Mouse (Mus musculus) midbrain, embryonic 16.5 days (tissue): ENCODE measurements at regions not wholly inside any gene's neighbourhood (a gene's known extent, or its start where the extent isn't known, plus 50 kb on each side); places are given as distances from the start of the nearest gene placed in this dataset.

Experiments
- ATAC-seq: fragments of 200-750 bp; cut with Nextera tagmentation; 2 replicates; pipeline ENCODE4 v1.8.0; 2017; ENCODE audit warnings: moderate TSS enrichment
- H3K27ac ChIP-seq: fragments of 300-500 bp; sonication (generic); 2 replicates; pipeline ENCODE4 v1.5.1; 2014; ENCODE audit warnings: mild to moderate bottlenecking, low read length, mixed read lengths
- H3K27me3 ChIP-seq: fragments of 300-500 bp; sonication (generic); 2 replicates; pipeline ENCODE4 v1.6.1; 2014; ENCODE audit warnings: low read depth, low read length, mixed read lengths; ENCODE audit not compliant: control insufficient read depth, insufficient read depth
- H3K36me3 ChIP-seq: fragments of 300-500 bp; sonication (generic); 2 replicates; pipeline ENCODE4 v1.6.1; 2014; ENCODE audit warnings: mild to moderate bottlenecking, low read length, moderate library complexity, mixed read lengths; ENCODE audit not compliant: control insufficient read depth, insufficient read depth
- H3K4me1 ChIP-seq: fragments of 300-500 bp; sonication (generic); 2 replicates; pipeline ENCODE4 v1.6.1; 2014; ENCODE audit warnings: mild to moderate bottlenecking, low read length, mixed read lengths; ENCODE audit not compliant: control insufficient read depth, insufficient read depth
- H3K4me2 ChIP-seq: fragments of 300-500 bp; sonication (generic); 2 replicates; pipeline ENCODE4 v1.6.1; 2014; ENCODE audit warnings: mild to moderate bottlenecking, low read length, mixed read lengths
- H3K4me3 ChIP-seq: fragments of 300-500 bp; sonication (generic); 2 replicates; pipeline ENCODE4 v1.5.1; 2014; ENCODE audit warnings: low read depth, mild to moderate bottlenecking, low read length, moderate library complexity, mixed read lengths
- H3K9ac ChIP-seq: fragments of 300-500 bp; sonication (generic); 2 replicates; pipeline ENCODE4 v1.6.1; 2014; ENCODE audit warnings: low read depth, low read length, mixed read lengths
- H3K9me3 ChIP-seq: fragments of 300-500 bp; sonication (generic); replicated peaks from 2 replicates; pipeline ENCODE4 v1.6.1; 2014; ENCODE audit warnings: mild to moderate bottlenecking, low read length, mixed read lengths; ENCODE audit not compliant: control insufficient read depth, poor library complexity, severe bottlenecking
- WGBS: fragments of 180-500 bp; shearing (Covaris S2); extraction: QIAGEN DNeasy Blood & Tissue Kit; methylation state at CpG from one replicate; pipeline ENCODE4 v1.1.7; 2014; 5-methylcytosine and 5-hydroxymethylcytosine counted together

- no peak overlapping the region for H3K9ac ChIP-seq
- no peak overlapping the region for H3K4me2 ChIP-seq
- H3K4me3 ChIP-seq: no peak overlapping the region
- H3K36me3 ChIP-seq: no peaks in the 10 kb centered on the region
- WGBS: 86% methylated on average over 10 of the region's 10 CpGs
- H3K4me1 ChIP-seq: no peaks in the 10 kb centered on the region
- no peaks in the 10 kb centered on the region for H3K27me3 ChIP-seq
- ATAC-seq: no peak
- H3K9me3 ChIP-seq: no peaks in the 10 kb centered on the region
- no peak overlapping the region for H3K27ac ChIP-seq
Observed at GRCm38 (mm10) chr10:22893442-22893985, 73.5 kb upstream of the Tcf21 start.

- no peak for ATAC-seq
- H3K9ac ChIP-seq: no peak overlapping the region
- H3K4me2 ChIP-seq: no peak overlapping the region
- no peaks in the 10 kb centered on the region for H3K27me3 ChIP-seq
- H3K4me3 ChIP-seq: no peak overlapping the region
- 87% methylated on average over 6 of the region's 6 CpGs for WGBS
- no peak overlapping the region for H3K27ac ChIP-seq
- H3K4me1 ChIP-seq: no peaks in the 10 kb centered on the region
- H3K36me3 ChIP-seq: no peaks in the 10 kb centered on the region
- no peaks in the 10 kb centered on the region for H3K9me3 ChIP-seq
Observed at GRCm38 (mm10) chr10:22887451-22887850, 67.5 kb upstream of the Tcf21 start.

GRCm38 (mm10) chr10:22879714-22880113 lies 59.7 kb upstream of the Tcf21 start:
- Histone ChIP-seq H3K27ac (no peak overlapping the region), H3K4me1 (no peaks in the 10 kb centered on the region), H3K27me3 (no peaks in the 10 kb centered on the region), H3K4me3 (no peak overlapping the region), H3K36me3 (no peaks in the 10 kb centered on the region), H3K9me3 (no peaks in the 10 kb centered on the region), H3K9ac (no peak overlapping the region), H3K4me2 (no peak overlapping the region)
- 27% methylated on average over 4 of the region's 4 CpGs for WGBS
- no peak for ATAC-seq

- no peak overlapping the region for H3K4me2 ChIP-seq
- H3K4me1 ChIP-seq: no peaks in the 10 kb centered on the region
- no peak overlapping the region for H3K27ac ChIP-seq
- no peak for ATAC-seq
- no peaks in the 10 kb centered on the region for H3K9me3 ChIP-seq
- 86% methylated on average over 5 of the region's 5 CpGs for WGBS
- no peaks in the 10 kb centered on the region for H3K36me3 ChIP-seq
- no peak overlapping the region for H3K9ac ChIP-seq
- H3K27me3 ChIP-seq: no peaks in the 10 kb centered on the region
- no peak overlapping the region for H3K4me3 ChIP-seq
Observed at GRCm38 (mm10) chr10:22877536-22878130, 57.7 kb upstream of the Tcf21 start.

DNA sequence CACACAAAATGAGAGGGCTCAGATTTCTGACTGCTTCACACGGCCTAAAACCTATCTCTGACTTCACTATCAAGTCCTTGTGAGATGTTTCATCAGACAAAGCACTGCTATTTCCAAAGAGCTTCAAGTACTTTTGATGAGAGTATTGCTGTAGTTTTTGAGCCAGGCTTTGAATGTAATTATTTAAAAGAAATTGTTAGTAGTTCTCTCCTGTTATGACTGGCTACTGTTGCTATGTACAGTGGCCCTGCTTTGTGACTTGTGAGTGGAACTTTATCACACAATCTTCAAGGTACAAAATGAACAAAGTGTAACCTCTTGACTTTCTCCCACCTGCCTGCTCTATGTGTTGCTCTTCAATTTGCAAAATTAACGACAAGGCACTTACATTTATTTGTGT lies 57.1 kb upstream of the Tcf21 start:
- Histone ChIP-seq H3K9ac (no peak overlapping the region), H3K4me2 (no peak overlapping the region), H3K27ac (no peak overlapping the region), H3K27me3 (no peaks in the 10 kb centered on the region), H3K4me3 (no peak overlapping the region), H3K9me3 (no peaks in the 10 kb centered on the region), H3K36me3 (no peaks in the 10 kb centered on the region), H3K4me1 (no peaks in the 10 kb centered on the region)
- no peak for ATAC-seq
- WGBS: 68% methylated on average over 2 of the region's 2 CpGs

- no peak for ATAC-seq
- Histone ChIP-seq H3K4me1 (no peaks in the 10 kb centered on the region), H3K9ac (no peak overlapping the region), H3K4me2 (no peak overlapping the region), H3K4me3 (no peak overlapping the region), H3K9me3 (no peaks in the 10 kb centered on the region), H3K27ac (no peak overlapping the region), H3K36me3 (no peaks in the 10 kb centered on the region), H3K27me3 (no peaks in the 10 kb centered on the region)
- WGBS: 79% methylated on average over 5 of the region's 5 CpGs
Observed at GRCm38 (mm10) chr10:22875675-22876074, 55.7 kb upstream of the Tcf21 start.

- Histone ChIP-seq H3K36me3 (no peaks in the 10 kb centered on the region), H3K9me3 (no peaks in the 10 kb centered on the region), H3K27ac (no peak overlapping the region), H3K4me1 (no peaks in the 10 kb centered on the region), H3K4me2 (no peak overlapping the region), H3K27me3 (no peaks in the 10 kb centered on the region), H3K9ac (no peak overlapping the region), H3K4me3 (no peak overlapping the region)
- ATAC-seq: no peak
- 72% methylated on average over 4 of the region's 4 CpGs for WGBS
Observed at GRCm38 (mm10) chr10:22875181-22875580, 55.2 kb upstream of the Tcf21 start.
